Mouse (Mus musculus): ENCODE results near the gene Wdr47.

DNA sequence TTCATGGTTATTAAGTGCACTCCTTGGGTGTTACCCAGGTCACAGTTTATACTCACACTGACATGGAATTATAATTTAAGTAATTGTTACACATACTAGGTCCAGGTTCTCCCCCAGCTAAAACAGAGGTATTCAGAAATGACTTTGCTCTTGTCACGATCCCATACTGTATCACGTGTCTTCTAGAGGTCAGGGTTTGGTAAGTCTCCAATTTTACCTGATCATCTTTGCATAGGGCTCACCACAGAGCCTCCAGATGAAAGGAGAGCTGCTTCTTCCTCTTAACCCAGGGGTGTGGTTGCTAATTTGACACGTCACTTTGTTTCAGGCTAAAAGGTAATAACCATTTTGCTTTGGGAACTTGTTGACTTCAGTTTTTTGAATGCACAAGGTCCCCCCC is 53.8 kb downstream of the Wdr47 start:
- TF ChIP-seq CTCF (IDR thresholded peaks at IDR 0.05; ENCODE audit: extremely low read depth, insufficient read depth, insufficient read length, insufficient replicate concordance) = no peak
- no peak for TF ChIP-seq POLR2A (IDR thresholded peaks at IDR 0.05; ENCODE audit: low read depth, low read length)
